Mouse (Mus musculus): ENCODE results near the gene Zfp809. TPM values are rescaled to one million over a fixed set of nuclear protein-coding genes. Genes with fewer than 3 reads are reported as not detected.
A peak's percentile ranks its signal among the peaks of the same experiment; 100 is the strongest.

The Zfp809 gene
- 9.3 and 10.2 TPM in 2 replicates for polyA plus RNA-seq (2015; fragmentation: Nextera tagmentation; extraction: Ambion mirVana)

- H3K36me3 ChIP-seq (ENCODE audit: control insufficient read depth, insufficient read depth, low read length), result no peaks in the 10 kb centered on the region
- no peaks in the 10 kb centered on the region for H3K27me3 ChIP-seq (replicated peaks; ENCODE audit: control insufficient read depth, insufficient read depth, low read length)
- peak within 1 kb of the TSS; percentile 89 for H3K27ac ChIP-seq (ENCODE audit: low read depth, low read length)
- 3% methylated on average over 27 of the region's 35 CpGs for WGBS
- peak within 1 kb of the TSS; percentile 86 for H3K9ac ChIP-seq (ENCODE audit: low read depth, low read length)
- H3K4me3 ChIP-seq (ENCODE audit: low read length), result peak within 1 kb of the TSS; percentile 88
- no peaks in the 10 kb centered on the region for H3K4me1 ChIP-seq (ENCODE audit: control insufficient read depth, insufficient read depth, low read depth, low read length)
- no peaks in the 10 kb centered on the region for H3K9me3 ChIP-seq (ENCODE audit: control insufficient read depth, low read length)
- ATAC-seq, result peak; percentile 100
- peak within 1 kb of the TSS; percentile 75 for H3K4me2 ChIP-seq (ENCODE audit: low read length)
Measured at GRCm38 (mm10) chr9:22225581-22226388, at the start of gene Zfp809. TSS of gene Zfp809 (plus strand) at chr9:22225714.

GRCm38 (mm10) chr9:22188025-22188611 lies 37.4 kb upstream of the Zfp809 start, which contains the start of gene Zfp872:
TSS of gene Zfp872 (plus strand) at chr9:22188090.
- Histone ChIP-seq H3K9ac (ENCODE audit: low read depth, low read length) (peak within 1 kb of the TSS; percentile 66), H3K36me3 (ENCODE audit: control insufficient read depth, insufficient read depth, low read length) (no peaks in the 10 kb centered on the region), H3K4me3 (ENCODE audit: low read length) (peak within 1 kb of the TSS; percentile 51), H3K4me1 (ENCODE audit: control insufficient read depth, insufficient read depth, low read depth, low read length) (no peaks in the 10 kb centered on the region), H3K4me2 (ENCODE audit: low read length) (peak within 1 kb of the TSS; percentile 64), H3K27ac (ENCODE audit: low read depth, low read length) (no peak within 1 kb of the TSS; the same call in 1 of the 2 replicates), H3K27me3 (replicated peaks; ENCODE audit: control insufficient read depth, insufficient read depth, low read length) (no peaks in the 10 kb centered on the region), H3K9me3 (ENCODE audit: control insufficient read depth, low read length) (no peaks in the 10 kb centered on the region; the same call in 1 of the 2 replicates)
- ATAC-seq, result peak; percentile 97
- WGBS, result 17% methylated on average over 35 of the region's 43 CpGs

- ATAC-seq, result no peak
- 50% methylated on average over 5 of the region's 5 CpGs for WGBS
- Histone ChIP-seq H3K4me3 (ENCODE audit: low read length) (no peak overlapping the region), H3K36me3 (ENCODE audit: control insufficient read depth, insufficient read depth, low read length) (peaks cover 4% of the 10 kb centered on the region; the same call in 1 of the 2 replicates), H3K9me3 (ENCODE audit: control insufficient read depth, low read length) (peaks cover 12% of the 10 kb centered on the region), H3K27me3 (replicated peaks; ENCODE audit: control insufficient read depth, insufficient read depth, low read length) (no peaks in the 10 kb centered on the region), H3K27ac (ENCODE audit: low read depth, low read length) (no peak overlapping the region), H3K4me1 (ENCODE audit: control insufficient read depth, insufficient read depth, low read depth, low read length) (no peaks in the 10 kb centered on the region), H3K9ac (ENCODE audit: low read depth, low read length) (no peak overlapping the region), H3K4me2 (ENCODE audit: low read length) (no peak overlapping the region)
Measured at GRCm38 (mm10) chr9:22196412-22196811, 29.1 kb upstream of the Zfp809 start.

GRCm38 (mm10) chr9:22213785-22214194 lies 11.7 kb upstream of the Zfp809 start:
- ATAC-seq, result no peak
- no peak overlapping the region for H3K27ac ChIP-seq (ENCODE audit: low read depth, low read length)
- H3K4me2 ChIP-seq (ENCODE audit: low read length), result no peak overlapping the region
- no peaks in the 10 kb centered on the region for H3K9me3 ChIP-seq (ENCODE audit: control insufficient read depth, low read length)
- WGBS, result 86% methylated on average over 2 of the region's 2 CpGs
- H3K9ac ChIP-seq (ENCODE audit: low read depth, low read length), result no peak overlapping the region
- H3K4me3 ChIP-seq (ENCODE audit: low read length), result no peak overlapping the region
- H3K27me3 ChIP-seq (replicated peaks; ENCODE audit: control insufficient read depth, insufficient read depth, low read length), result no peaks in the 10 kb centered on the region
- H3K36me3 ChIP-seq (ENCODE audit: control insufficient read depth, insufficient read depth, low read length), result no peaks in the 10 kb centered on the region
- H3K4me1 ChIP-seq (ENCODE audit: control insufficient read depth, insufficient read depth, low read depth, low read length), result no peaks in the 10 kb centered on the region

- Histone ChIP-seq H3K4me2 (ENCODE audit: low read length) (no peak overlapping the region), H3K36me3 (ENCODE audit: control insufficient read depth, insufficient read depth, low read length) (no peaks in the 10 kb centered on the region), H3K9ac (ENCODE audit: low read depth, low read length) (no peak overlapping the region), H3K9me3 (ENCODE audit: control insufficient read depth, low read length) (no peaks in the 10 kb centered on the region), H3K27me3 (replicated peaks; ENCODE audit: control insufficient read depth, insufficient read depth, low read length) (no peaks in the 10 kb centered on the region), H3K27ac (ENCODE audit: low read depth, low read length) (no peak overlapping the region), H3K4me3 (ENCODE audit: low read length) (no peak overlapping the region), H3K4me1 (ENCODE audit: control insufficient read depth, insufficient read depth, low read depth, low read length) (no peaks in the 10 kb centered on the region)
- WGBS, result 87% methylated on average over 2 of the region's 2 CpGs
- ATAC-seq, result no peak
Measured at GRCm38 (mm10) chr9:22214549-22214948, 11.0 kb upstream of the Zfp809 start.

- WGBS, result 59% methylated on average over 3 of the region's 3 CpGs
- Histone ChIP-seq H3K4me3 (ENCODE audit: low read length) (no peak overlapping the region), H3K4me2 (ENCODE audit: low read length) (no peak overlapping the region), H3K9me3 (ENCODE audit: control insufficient read depth, low read length) (no peaks in the 10 kb centered on the region), H3K9ac (ENCODE audit: low read depth, low read length) (no peak overlapping the region), H3K4me1 (ENCODE audit: control insufficient read depth, insufficient read depth, low read depth, low read length) (no peaks in the 10 kb centered on the region), H3K36me3 (ENCODE audit: control insufficient read depth, insufficient read depth, low read length) (no peaks in the 10 kb centered on the region), H3K27me3 (replicated peaks; ENCODE audit: control insufficient read depth, insufficient read depth, low read length) (no peaks in the 10 kb centered on the region), H3K27ac (ENCODE audit: low read depth, low read length) (no peak overlapping the region)
- no peak for ATAC-seq
Measured at GRCm38 (mm10) chr9:22216705-22217104, 8.8 kb upstream of the Zfp809 start.

- Histone ChIP-seq H3K36me3 (ENCODE audit: control insufficient read depth, insufficient read depth, low read length) (no peaks in the 10 kb centered on the region), H3K9me3 (ENCODE audit: control insufficient read depth, low read length) (no peaks in the 10 kb centered on the region), H3K4me3 (ENCODE audit: low read length) (no peak overlapping the region), H3K9ac (ENCODE audit: low read depth, low read length) (no peak overlapping the region), H3K4me1 (ENCODE audit: control insufficient read depth, insufficient read depth, low read depth, low read length) (no peaks in the 10 kb centered on the region), H3K4me2 (ENCODE audit: low read length) (no peak overlapping the region), H3K27me3 (replicated peaks; ENCODE audit: control insufficient read depth, insufficient read depth, low read length) (no peaks in the 10 kb centered on the region), H3K27ac (ENCODE audit: low read depth, low read length) (no peak overlapping the region)
- WGBS, result 58% methylated on average over 5 of the region's 8 CpGs
- ATAC-seq, result no peak
Measured at GRCm38 (mm10) chr9:22217858-22218493, 7.5 kb upstream of the Zfp809 start.

- H3K4me1 ChIP-seq (ENCODE audit: control insufficient read depth, insufficient read depth, low read depth, low read length), result no peaks in the 10 kb centered on the region
- no peak overlapping the region for H3K27ac ChIP-seq (ENCODE audit: low read depth, low read length)
- H3K9ac ChIP-seq (ENCODE audit: low read depth, low read length), result no peak overlapping the region
- H3K27me3 ChIP-seq (replicated peaks; ENCODE audit: control insufficient read depth, insufficient read depth, low read length), result no peaks in the 10 kb centered on the region
- WGBS, result 94% methylated on average over 4 of the region's 4 CpGs
- no peaks in the 10 kb centered on the region for H3K36me3 ChIP-seq (ENCODE audit: control insufficient read depth, insufficient read depth, low read length)
- no peaks in the 10 kb centered on the region for H3K9me3 ChIP-seq (ENCODE audit: control insufficient read depth, low read length)
- H3K4me3 ChIP-seq (ENCODE audit: low read length), result no peak overlapping the region
- no peak overlapping the region for H3K4me2 ChIP-seq (ENCODE audit: low read length)
- ATAC-seq, result no peak
Measured at GRCm38 (mm10) chr9:22224066-22224465, 1.4 kb upstream of the Zfp809 start.

Data from hindbrain, embryonic 16.5 days (tissue).